Mouse (Mus musculus): Measurements from ENCODE around the gene Vmn2r25.

- TF ChIP-seq CTCF (IDR thresholded peaks at IDR 0.05; ENCODE audit: low read depth, low read length) (no peak), EP300 (IDR thresholded peaks at IDR 0.05; ENCODE audit: insufficient read depth, low read depth, low read length) (no peak), POLR2A (IDR thresholded peaks at IDR 0.05; ENCODE audit: insufficient read depth, low read length) (no peak)
These were observed 68.4 kb downstream of the Vmn2r25 start for GRCm38 (mm10) chr6:123784857-123785256.
